Mouse (Mus musculus) embryo, embryonic 10 days (tissue): ENCODE measurements around the gene Pfkp.

ENCODE experiments used
- DNase-seq: peaks from one replicate; pipeline ENCODE4 v3.0.0-alpha.2; 2015; ENCODE audit warnings: low spot score

Gene Pfkp

DNA sequence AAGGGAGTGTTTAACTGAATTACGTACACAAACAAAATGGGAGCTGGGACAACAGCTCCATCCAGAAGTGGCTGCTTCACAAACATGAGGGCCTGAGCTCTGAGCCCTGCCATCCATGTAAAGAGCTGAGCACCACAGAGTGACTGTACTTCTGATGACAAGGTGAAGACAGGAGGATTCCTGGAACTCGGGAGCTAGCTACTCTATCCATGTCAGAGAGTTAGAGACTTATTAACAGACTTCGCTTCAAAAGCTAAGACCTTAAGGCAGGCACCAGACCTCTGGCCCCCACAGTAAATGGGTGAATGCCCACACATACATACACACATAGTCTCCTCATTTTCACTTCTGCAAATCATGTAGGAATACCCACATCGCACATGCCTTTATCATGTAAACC, 11.6 kb downstream of the Pfkp start:
- no peak for DNase-seq

DNA sequence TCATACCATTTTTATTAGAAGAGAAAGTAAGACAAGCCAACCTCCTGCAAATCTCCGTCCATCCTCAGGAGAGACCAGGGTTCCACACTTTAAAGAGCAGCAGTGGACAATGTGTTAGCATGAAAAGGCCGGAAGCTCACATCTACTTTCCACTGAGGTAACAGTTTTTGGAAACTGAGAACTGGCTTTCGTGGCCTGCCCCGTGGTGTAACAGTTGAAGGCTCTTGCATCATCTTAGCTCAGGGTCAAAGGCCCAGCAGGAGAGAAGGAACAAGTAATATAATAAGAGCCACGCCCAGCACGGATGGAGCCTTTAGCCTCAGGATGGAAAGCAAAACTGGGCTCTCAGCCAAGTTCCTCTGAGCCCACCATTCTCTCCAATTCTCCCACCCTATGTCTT, 12.1 kb downstream of the Pfkp start:
- DNase-seq: no peak

DNA sequence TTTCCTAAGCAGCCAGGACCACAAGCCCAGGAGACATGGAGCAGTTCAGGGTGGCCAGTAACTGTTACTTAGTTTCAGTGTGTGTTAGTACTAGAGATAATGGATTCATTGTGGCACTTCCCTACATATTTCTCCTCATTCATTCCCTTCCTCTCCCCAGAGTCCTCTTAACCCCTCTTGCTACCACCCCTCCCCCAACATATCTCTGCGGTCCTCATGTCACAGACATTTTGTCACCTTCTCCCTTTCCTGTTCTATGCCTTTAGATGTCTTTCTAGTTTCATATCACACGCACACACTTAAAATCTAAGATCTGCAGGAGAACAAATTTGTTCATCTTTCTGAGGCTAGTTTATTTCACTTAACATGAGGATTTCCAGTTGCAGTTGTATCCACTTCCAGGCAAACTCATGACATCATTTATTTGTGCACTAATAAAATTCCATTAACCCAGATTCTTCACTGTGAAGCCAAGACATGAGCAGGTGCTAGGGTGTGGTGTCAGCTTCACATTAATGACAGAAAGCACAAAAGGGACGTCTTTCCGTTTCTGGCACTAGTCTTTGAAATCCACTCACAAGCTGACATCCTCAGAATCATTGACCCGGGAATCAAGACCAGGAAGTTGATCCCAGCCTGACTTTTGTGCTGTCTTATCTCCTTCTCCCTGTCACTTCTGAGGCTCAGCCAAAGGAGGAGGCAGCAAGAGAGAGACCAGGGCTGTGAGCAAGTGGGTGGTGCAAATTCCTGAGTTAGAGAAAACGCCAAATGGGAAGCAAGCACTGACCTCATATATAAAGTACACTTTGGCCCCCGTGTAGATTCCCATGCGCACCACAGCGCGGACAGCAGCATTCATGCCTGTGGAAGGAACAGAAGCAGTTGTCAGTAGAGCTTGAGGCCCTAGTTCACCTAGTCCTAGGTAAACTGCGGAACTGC, 13.2 kb downstream of the Pfkp start:
- DNase-seq: no peak

DNA sequence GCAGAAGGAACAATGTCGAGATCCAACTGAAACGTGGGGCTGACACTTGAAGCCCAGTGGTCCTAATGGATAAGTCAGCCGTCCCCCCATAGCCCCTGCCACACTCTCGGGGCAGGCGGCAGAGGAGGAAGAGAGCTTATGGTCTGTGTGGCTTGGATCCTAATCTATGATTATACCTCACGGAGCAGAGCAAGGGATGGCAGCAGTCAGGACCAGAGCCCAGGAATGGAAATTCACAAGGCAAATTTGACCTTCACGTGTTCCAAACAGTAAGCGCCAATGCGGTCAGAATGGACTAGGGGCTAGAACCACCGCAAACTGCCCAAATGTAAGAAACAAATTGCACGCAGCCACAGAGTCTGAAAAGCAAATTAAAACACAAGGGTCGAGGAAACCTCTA, 14.5 kb downstream of the Pfkp start:
- no peak for DNase-seq

DNA sequence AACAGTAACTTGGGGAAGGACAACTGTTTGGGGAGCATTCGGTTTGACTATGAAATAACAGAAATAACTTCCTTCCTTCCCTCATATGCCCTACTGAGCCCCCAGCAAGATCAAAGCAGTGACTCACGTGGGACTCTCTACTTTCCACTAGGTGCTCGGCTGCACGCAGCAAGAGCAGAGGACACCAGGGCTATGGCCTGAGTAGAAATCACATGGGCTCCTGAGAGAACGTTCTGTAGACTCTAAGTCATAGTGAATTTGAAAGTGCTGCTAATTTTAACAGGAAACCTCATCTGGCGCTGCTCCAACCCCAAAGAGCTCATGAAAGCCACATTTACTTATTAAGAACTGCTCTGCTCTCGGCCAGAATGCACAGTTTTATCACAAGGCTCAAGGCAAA, 15.1 kb downstream of the Pfkp start:
- no peak for DNase-seq

DNA sequence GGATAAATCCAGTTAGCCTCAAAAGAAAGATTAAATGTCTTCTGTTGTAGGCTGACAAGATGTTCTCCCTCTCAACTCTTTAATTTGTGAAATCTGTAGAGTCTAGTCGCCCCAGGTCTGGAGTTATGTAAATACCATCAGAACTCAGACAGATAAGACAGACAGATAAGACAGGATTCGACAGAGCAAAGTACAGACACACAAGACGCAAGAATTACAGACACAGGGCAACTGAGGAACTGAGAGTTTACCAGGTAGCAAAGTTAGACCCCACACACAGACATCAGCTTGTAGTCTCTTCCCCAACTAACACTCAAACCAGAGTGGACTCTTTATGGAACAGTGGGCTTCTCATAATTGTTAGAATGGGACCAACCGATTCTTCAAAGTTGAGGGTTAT, 15.6 kb downstream of the Pfkp start:
- DNase-seq: no peak

DNA sequence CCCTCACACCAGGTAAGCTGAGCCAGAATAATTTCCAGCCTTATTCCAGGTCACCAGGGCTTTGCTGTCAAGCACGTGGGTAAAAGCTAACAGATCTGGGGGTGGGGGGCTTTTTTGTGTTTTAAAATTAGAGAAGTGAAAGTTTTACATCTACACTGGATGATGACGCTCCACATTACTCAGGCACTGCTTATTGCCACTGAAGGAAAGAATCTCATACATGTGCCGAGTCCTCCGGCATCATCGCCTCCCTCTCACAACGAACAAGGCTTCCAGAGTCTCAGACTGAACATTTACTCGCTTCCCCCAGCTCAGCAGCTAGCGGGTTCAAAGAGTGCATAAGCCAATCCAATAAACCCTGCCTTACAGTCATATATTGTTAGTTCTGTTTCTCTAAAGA, 16.1 kb downstream of the Pfkp start:
- no peak for DNase-seq

DNA sequence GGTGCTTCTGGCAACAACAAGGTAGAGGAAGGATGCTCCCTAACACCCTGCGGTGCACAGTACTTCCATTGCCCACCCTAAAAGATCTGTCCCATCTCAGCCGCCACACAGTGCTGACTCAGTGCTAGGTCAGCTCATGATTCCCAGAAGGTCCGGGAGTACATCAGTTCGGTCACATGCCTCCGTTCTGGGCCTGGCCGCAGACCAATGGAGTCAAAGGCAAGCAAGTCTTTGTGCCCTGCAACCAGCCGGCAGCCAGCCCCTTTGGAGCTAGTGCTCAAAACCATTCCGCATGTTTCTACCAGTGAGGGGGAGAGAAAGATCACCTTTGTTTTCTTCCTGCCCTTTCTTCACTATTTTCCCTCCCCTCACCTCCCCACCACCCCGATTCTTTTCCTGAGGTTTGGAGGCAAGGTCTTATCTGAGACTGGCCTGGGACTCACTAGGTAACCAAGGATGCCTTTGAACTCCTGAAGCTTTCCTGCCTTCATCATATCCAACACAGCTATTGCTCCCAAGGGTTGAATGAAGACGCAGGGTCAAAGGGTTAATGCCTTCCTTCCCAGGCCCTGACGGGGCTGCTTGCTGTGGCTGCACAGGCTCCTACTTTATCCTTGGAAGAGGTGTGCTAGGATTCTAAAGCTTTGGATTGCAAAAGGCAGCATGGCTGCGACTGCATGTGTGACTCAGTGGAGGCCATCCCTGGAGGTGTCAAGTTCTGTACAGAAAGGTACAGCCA, 16.6 kb downstream of the Pfkp start:
- DNase-seq: peak; percentile 54

DNA sequence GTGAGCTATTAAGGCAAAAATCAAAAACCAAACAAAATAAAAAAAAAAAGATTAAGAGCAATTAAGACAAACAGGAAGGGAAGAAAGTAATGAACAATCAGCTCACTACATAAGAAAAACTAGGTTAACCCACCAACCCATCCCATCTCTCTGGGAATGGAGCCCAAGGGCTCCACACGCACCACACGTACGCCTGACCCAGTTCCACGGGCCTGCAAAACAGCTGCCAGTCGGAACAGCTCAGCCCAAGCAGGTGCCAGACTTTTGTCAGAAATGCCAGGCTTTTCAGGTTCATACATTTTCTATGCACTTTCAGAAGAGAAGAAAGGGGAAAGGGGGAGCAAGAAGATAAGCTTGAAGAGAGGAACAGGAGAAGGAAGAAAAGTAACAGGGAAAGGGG, 17.9 kb downstream of the Pfkp start:
- no peak for DNase-seq

DNA sequence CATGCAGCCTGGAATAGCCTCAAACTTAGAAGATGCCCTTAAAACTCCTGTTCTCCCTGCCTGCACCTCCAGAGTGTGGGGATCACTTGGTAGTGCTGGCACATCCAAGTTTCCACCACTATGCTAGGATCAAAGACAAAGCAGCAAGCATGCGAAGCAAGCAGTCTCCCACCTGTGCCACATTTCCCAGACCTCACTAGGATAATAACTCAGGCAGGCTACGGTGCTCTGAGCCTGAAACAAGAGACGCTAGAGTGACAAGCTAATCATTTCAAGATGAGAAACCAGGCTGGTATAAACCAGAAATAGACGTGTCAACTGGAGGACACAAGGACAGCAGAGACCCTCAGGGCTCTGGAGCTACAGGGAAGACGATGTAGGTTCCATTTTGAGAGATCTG, 18.6 kb downstream of the Pfkp start:
- DNase-seq: peak; percentile 48

DNA sequence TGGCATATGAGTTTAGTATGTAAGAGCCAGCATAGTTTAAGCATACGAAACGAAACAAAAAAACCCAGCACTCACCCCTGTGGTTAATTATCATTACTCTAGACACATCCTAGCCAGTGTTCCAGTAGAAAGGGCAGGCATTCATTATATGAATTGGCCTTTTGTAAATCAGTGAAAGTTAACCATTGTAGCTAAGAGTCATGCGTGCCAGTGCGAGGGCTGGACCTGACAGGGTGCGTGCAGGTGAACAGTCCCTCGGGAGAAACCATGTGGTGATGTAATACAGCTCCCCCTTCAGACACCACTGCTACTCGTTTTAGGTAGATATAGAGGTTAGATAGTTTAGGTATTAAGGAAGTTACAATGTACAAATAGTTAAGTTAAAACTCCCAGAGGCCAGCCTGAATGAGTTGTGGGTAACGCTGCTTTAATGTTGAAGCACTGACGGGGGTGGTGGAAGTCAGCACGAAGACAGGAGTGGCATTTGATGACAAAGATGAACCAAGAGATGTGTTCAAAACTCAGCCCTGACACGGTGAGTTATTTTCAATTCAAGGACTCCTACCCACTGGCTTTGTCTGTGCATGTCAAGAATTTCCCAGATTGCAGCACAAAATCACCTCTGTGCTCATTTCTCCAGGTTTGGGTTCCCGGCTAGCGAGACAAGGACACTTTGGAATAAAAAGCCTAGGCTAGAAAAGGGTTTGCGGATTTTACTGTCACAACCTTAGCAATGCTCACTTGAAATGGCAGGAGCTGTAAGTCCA, 19.4 kb downstream of the Pfkp start:
- no peak for DNase-seq

DNA sequence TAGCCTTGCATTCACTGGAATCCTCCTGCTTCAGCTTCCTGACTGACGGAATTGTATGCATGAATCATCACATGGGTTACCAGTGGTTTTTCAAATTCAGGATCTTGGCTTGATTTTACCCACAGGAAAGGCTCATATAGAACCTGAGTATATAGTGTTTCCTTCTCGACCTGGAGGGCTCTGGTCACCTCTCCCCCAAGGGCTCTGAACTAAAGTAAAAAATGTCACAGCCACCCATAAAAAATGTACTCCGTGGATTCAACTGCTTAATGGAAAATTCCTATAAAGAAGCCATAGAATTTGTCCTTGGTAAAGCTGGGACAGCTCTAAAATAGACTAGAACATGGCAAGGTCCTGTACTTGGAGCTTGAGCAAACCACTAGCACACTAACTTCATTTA, 20.3 kb downstream of the Pfkp start:
- DNase-seq: no peak

DNA sequence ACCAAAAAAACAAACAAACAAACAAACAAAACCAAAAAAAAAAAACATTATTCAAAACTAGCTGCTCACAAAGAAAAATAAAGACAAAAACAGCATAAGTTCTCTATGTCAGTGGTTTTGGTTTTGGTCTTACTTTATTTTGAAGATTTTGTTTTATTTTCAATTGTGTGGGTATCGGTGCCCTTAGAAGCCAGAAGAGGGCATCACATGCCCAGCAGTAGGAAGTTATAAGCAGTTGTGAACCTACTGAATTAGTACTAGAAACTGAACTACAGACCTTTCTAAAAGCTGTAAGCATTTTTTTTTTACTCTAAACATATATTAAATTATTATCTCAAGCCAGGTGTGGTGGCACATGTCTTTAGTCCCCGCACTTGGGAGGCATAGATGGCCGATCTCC, 21.2 kb downstream of the Pfkp start:
- no peak for DNase-seq

DNA sequence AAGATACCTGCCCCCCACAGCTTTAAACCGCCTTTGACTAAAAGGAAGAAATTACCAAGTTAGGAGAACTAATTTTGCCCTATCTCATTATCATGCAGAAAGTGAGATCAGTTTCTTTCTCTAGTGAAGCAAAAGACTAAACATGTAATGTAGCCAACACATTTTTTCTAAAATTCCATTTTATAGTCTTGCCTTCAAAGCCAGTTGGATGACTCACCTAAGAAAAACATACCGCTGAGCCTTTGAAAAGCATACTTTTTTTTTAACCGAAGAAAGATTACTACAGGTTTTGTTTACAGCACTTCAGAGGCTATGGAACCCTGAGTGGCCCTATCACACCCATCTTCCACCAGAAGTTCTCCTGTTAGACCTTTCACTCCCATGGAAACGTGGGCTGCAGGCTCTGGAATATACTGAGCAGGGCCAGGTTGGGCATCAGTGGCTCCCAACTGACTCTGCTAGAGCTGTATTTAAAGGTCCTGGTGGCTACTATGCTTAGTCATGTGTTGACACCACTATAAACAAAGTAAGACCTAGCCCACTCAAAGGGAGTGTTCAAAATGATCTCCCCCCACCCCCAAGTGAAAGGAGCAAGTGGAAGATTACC, 22.0 kb downstream of the Pfkp start:
- no peak for DNase-seq

DNA sequence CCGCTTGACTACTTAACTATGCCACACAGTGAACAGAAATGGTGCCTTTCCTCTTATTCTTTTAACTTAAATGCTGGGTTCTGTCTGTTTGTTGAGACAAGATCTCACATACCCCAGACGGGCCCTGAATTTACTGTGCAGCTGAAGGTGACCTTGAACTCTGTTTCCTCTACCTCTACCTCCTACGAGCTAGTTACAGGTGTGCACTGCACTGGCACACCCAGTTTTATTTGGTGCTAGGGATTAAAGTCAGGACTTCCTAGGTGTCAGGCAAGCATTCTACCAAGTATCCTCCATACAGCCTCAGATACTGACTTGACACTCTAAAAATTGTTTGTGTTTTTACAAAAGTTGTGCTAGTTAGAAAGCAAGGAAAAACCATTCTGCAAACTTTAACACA, 22.6 kb downstream of the Pfkp start:
- no peak for DNase-seq

DNA sequence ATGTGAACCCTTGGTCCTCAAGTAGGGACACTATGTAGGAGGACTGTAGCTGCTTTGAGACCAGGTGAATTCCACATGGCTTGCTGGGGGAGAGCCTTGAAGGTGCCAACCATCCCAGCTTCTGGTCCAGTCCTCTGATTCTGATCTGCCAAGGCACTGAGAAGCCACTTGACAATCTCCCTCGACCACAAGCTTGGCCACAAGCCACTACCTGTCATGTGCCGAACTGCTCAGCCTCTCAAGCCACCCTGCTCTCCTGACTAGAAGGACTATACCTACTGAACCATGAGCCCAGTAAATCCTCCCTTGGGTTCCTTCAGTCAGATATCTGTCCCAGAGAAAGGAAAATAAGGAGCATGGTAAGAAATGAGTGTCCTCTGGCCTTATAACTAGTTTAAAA, 24.0 kb downstream of the Pfkp start:
- DNase-seq: no peak

DNA sequence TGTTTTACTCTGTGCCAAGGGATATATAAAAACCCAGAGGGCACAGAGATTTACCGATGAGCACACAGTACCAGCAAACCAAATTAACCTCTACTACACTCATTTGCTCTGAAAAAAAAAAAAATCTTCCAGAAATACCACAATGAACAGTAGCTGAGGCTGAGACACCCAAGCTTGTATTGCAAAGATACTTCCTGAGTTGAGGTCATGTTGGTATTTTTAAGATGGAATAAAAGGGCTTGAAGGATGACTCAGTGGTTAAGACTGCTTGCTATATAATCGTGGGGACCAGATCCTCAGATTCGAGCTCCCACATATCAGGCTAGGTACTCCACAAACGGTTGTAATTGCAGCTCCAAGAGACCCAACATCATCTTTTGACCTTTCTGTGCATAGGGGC, 24.5 kb downstream of the Pfkp start:
- no peak for DNase-seq

DNA sequence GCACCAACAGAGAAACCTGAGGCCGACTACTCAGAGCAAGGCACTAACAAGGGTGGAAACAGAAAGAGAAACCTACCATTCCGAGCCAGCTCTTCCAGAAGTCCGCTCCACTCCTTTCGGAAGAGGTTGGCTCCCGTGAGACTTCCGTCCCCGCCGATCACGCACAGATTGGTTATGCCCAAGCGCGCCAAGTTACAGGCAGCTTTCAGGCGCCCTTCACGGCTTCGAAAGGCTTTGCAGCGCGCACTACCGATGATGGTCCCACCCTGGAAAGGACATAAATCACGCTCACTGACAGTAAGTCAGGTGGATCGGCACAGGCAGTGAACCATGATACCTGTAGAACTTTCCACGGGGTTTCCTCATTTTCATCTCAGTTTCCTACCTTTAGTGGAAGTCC, 26.7 kb downstream of the Pfkp start:
- no peak for DNase-seq

DNA sequence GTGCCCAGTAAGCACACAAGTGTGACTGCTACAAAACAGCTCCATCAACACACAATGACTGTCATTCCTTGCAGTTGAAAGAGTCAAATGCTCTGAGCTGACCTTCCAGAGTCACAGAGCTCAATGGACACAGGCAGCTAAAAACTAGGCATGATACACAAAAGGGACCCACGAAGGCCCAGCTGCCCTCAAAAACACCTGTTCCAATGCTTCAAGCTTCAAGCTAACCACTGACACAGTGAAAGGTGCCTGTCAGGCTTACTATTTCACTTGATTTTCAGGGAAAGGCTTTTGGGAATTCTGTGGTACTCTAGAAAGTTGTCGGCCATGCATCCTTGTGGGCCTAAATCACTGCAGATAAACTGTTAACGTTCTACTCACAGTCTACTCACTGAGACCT, 28.3 kb downstream of the Pfkp start:
- DNase-seq: no peak

DNA sequence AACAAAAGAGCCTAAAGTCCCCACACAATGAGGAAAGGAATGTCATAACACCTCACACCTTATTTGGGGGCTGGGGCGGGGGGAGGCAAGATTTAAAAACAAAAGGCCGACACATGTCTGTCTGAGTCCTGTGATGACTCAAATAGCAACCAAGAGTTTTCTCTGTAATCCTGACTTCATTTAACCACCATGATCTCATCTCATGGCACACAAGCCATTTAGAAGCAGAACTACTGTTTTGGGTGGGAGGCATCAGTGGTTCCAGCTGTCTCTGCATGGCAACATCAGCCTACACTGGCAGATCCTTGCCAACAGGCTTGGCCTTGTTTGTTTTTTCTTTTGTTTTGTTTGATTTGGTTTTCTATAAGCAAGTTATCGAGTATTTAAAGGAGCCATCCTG, 29.9 kb downstream of the Pfkp start:
- no peak for DNase-seq

DNA sequence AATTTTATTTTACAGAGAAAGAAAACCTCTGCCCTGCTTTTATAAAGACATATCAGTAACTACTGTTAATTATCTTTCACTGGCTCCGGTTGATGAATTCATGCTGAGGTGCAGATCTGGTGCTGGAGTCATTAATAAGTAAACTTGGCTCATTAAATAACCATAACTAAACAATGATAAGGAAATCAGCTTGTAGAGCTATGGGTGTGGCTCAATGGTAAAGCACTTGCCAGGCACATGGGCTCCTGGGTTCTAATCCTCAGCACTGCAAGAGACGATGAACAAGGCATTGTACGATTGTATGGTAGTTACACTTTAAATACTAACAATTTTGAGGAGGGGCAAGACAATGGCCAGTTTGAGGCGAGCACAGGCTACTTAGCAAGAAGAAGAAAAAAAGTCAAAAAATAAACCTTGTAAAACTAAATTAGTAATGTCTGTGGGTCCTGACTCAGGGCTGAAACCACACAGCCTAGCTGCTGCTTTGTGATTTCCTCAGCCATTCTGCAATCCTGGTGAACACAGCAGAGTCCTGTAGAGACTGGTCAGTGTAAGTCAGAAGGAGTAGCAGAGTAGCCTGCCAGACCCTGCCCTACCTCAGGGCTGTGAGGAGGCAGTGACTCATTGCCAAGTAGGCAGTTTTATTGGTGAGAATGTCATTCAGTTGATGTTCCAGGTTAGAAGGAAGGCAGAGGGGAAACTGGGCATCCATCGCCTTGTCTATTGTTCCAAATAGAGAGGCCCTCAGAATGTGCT, 34.7 kb downstream of the Pfkp start:
- no peak for DNase-seq
